Mouse (Mus musculus): Measurements from ENCODE around the gene Vwa7.

- TF ChIP-seq CTCF (IDR thresholded peaks at IDR 0.05; ENCODE audit: low read depth): peak; percentile 47
- no peak for TF ChIP-seq EP300 (optimal IDR thresholded peaks at IDR 0.05)
Measured at GRCm38 (mm10) chr17:35070556-35071229, 54.3 kb downstream of the Vwa7 start.
